ENCODE assay signal across 10 mouse cellular contexts in genomic region chr17:62504691-62505090, GRCm38 (mm10).
"Had no signal": no experiment of that assay in that cellular context is flagged by ENCODE, and none has a peak within 500 bp of the region (broad histone marks: within the 10 kb centered on the region; RNA-seq: fewer than 3 reads in every experiment).

No protein-coding gene starts in this region.

- H3K4me1 ChIP-seq: liver, embryonic 15.5 days; midbrain, embryonic 15.5 days; neural tube, embryonic 13.5 days had no signal

- H3K27me3 ChIP-seq: liver, embryonic 15.5 days; midbrain, embryonic 15.5 days; neural tube, embryonic 13.5 days had no signal

- DNase-seq: kidney, postnatal 14 days; lung, adult 2 months; lung, postnatal 36 days; retina, postnatal 1 day; thymus, postnatal 36 days had no signal

- H3K4me3 ChIP-seq: left cerebral cortex, adult 2 months; limb, embryonic 10.5 days; liver, embryonic 15.5 days; midbrain, embryonic 15.5 days; neural tube, embryonic 13.5 days had no signal

- H3K27ac ChIP-seq: left cerebral cortex, adult 2 months; limb, embryonic 10.5 days; liver, embryonic 15.5 days; midbrain, embryonic 15.5 days; neural tube, embryonic 13.5 days had no signal

- H3K36me3 ChIP-seq: limb, embryonic 10.5 days; liver, embryonic 15.5 days; midbrain, embryonic 15.5 days; neural tube, embryonic 13.5 days had no signal
